Mouse (Mus musculus): Measurements from ENCODE around the gene Camk1d. TPM values are rescaled to one million over a fixed set of nuclear protein-coding genes. Genes with fewer than 3 reads are reported as not detected.

Gene Camk1d
- total RNA-seq, 1 experiment = 12.5 TPM

- TF ChIP-seq CHD2 (IDR thresholded peaks at IDR 0.05; ENCODE audit: low read depth, low read length) (no peak), ZNF384 (IDR thresholded peaks at IDR 0.05; ENCODE audit: low read depth, low read length) (no peak), ZC3H11A (IDR thresholded peaks at IDR 0.05; ENCODE audit: borderline replicate concordance, low read depth, low read length) (no peak), MAFK (IDR thresholded peaks at IDR 0.05; ENCODE audit: insufficient read depth, low read depth, low read length) (no peak), HCFC1 (IDR thresholded peaks at IDR 0.05; ENCODE audit: borderline replicate concordance, insufficient read depth, low read length) (no peak)
- H3K27ac ChIP-seq (ENCODE audit: insufficient read depth, low read depth, low read length, poor library complexity, severe bottlenecking) = no peak overlapping the region
- peaks cover 2% of the 10 kb centered on the region; the same call in 1 of the 2 replicates for H3K36me3 ChIP-seq (ENCODE audit: control insufficient read depth, insufficient read depth, low read length, poor library complexity, severe bottlenecking)
- H3K9me3 ChIP-seq (ENCODE audit: control insufficient read depth, insufficient read depth, low read depth, low read length) = no peaks in the 10 kb centered on the region
- no peak overlapping the region for H3K9ac ChIP-seq (ENCODE audit: insufficient read depth, low read depth, low read length, poor library complexity, severe bottlenecking)
- no peak for DNase-seq (ENCODE audit: low read depth, low spot score)
- peaks cover 0 to 5% of the 10 kb centered on the region in 2 experiments; a peak in 1 of 4 replicates for H3K4me1 ChIP-seq (ENCODE audit: control insufficient read depth in 2 of 2, insufficient read depth in 2 of 2, low read length in 2 of 2, poor library complexity in 1 of 2)
- no peak overlapping the region for H3K4me3 ChIP-seq (ENCODE audit: insufficient read depth in 1 of 2, low read depth in 1 of 2, low read length in 2 of 2, poor library complexity in 1 of 2, severe bottlenecking in 1 of 2)
- in situ Hi-C loops (cut with MboI; ENCODE audit: low sequenced_read_pairs in 2 of 2, unreplicated experiment in 2 of 2) = no loop called here
Measured at GRCm38 (mm10) chr2:5652071-5652470, 62.2 kb downstream of the Camk1d start.

DNA sequence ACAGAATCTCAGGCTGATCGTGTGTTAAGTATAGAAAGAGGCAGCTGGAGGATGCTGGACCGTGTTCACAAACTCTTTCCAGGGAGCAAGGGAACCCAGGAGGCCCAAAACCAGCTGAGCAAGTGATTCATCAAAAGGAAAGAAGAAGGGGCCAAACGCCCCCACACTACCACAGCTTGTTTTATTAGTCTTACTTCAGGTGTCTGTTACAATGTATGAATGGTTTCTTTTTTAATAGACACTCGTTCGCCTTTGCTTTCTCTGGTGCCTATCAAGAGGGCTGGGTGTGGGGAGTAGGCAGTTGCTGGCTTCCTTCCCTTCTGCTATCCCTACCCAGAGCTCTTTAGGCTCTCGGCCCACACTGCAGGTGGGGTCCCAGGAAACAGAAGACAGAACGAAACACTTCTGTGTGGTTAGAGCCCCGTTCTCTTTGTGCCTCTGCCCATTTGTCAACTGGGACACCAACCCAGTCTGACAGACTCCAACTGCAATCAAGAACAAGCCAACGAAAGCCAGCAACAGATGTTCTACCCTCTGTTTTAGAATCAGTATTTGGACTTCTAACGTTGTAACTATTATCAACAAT, 62.9 kb downstream of the Camk1d start:
- Histone ChIP-seq H3K9me3 (ENCODE audit: control insufficient read depth, insufficient read depth, low read depth, low read length) (no peaks in the 10 kb centered on the region), H3K4me1 (ENCODE audit: control insufficient read depth in 2 of 2, insufficient read depth in 2 of 2, low read length in 2 of 2, poor library complexity in 1 of 2) (peaks cover 0 to 5% of the 10 kb centered on the region in 2 experiments; a peak in 1 of 4 replicates), H3K27ac (ENCODE audit: insufficient read depth, low read depth, low read length, poor library complexity, severe bottlenecking) (no peak overlapping the region), H3K4me3 (ENCODE audit: insufficient read depth in 1 of 2, low read depth in 1 of 2, low read length in 2 of 2, poor library complexity in 1 of 2, severe bottlenecking in 1 of 2) (no peak overlapping the region), H3K36me3 (ENCODE audit: control insufficient read depth, insufficient read depth, low read length, poor library complexity, severe bottlenecking) (peaks cover 2% of the 10 kb centered on the region; the same call in 1 of the 2 replicates), H3K9ac (ENCODE audit: insufficient read depth, low read depth, low read length, poor library complexity, severe bottlenecking) (no peak overlapping the region)
- no peak for DNase-seq (ENCODE audit: low read depth, low spot score)
- TF ChIP-seq ZNF384 (IDR thresholded peaks at IDR 0.05; ENCODE audit: low read depth, low read length) (no peak), MAFK (IDR thresholded peaks at IDR 0.05; ENCODE audit: insufficient read depth, low read depth, low read length) (no peak), CHD2 (IDR thresholded peaks at IDR 0.05; ENCODE audit: low read depth, low read length) (no peak), HCFC1 (IDR thresholded peaks at IDR 0.05; ENCODE audit: borderline replicate concordance, insufficient read depth, low read length) (no peak)
- in situ Hi-C loops (cut with MboI; ENCODE audit: low sequenced_read_pairs in 2 of 2, unreplicated experiment in 2 of 2) = no loop called here

- in situ Hi-C loops (cut with MboI; ENCODE audit: low sequenced_read_pairs in 2 of 2, unreplicated experiment in 2 of 2) = no loop called here
- TF ChIP-seq HCFC1 (IDR thresholded peaks at IDR 0.05; ENCODE audit: borderline replicate concordance, insufficient read depth, low read length) (no peak), ZNF384 (IDR thresholded peaks at IDR 0.05; ENCODE audit: low read depth, low read length) (no peak), ZC3H11A (IDR thresholded peaks at IDR 0.05; ENCODE audit: borderline replicate concordance, low read depth, low read length) (no peak), MAFK (IDR thresholded peaks at IDR 0.05; ENCODE audit: insufficient read depth, low read depth, low read length) (no peak), CHD2 (IDR thresholded peaks at IDR 0.05; ENCODE audit: low read depth, low read length) (no peak)
- no peak overlapping the region for H3K9ac ChIP-seq (ENCODE audit: insufficient read depth, low read depth, low read length, poor library complexity, severe bottlenecking)
Measured at GRCm38 (mm10) chr2:5649226-5649625, 65.1 kb downstream of the Camk1d start.

DNA sequence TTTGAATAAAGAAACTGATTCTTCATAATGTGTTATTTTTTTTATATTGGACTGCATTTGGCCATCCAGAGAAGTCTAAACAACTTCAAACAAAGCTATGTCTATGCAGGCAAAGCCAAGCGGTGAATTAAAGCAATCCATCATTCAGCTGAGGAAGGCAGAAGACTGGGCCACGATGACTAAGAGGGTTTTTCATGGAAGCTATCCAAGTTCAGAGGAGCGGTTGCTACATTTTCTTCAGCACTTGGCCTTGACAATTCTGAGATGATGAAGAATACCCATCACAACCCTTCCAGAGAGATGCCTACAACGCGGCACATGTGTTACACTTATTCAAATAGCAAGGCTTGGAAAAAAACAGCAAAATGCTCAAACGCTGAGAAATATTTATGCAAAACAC, 65.6 kb downstream of the Camk1d start:
- in situ Hi-C loops (cut with MboI; ENCODE audit: low sequenced_read_pairs in 2 of 2, unreplicated experiment in 2 of 2) = no loop called here

More at GRCm38 (mm10) chr2:5649226-5649625, 65.1 kb downstream of the Camk1d start:
- no peak overlapping the region for H3K4me3 ChIP-seq (ENCODE audit: insufficient read depth in 1 of 2, low read depth in 1 of 2, low read length in 2 of 2, poor library complexity in 1 of 2, severe bottlenecking in 1 of 2)
- peaks cover 6% of the 10 kb centered on the region; the same call in 1 of the 2 replicates for H3K36me3 ChIP-seq (ENCODE audit: control insufficient read depth, insufficient read depth, low read length, poor library complexity, severe bottlenecking)
- no peak overlapping the region for H3K27ac ChIP-seq (ENCODE audit: insufficient read depth, low read depth, low read length, poor library complexity, severe bottlenecking)
- no peak for DNase-seq (ENCODE audit: low read depth, low spot score)
- peaks cover 0 to 2% of the 10 kb centered on the region in 2 experiments; a peak in 1 of 4 replicates for H3K4me1 ChIP-seq (ENCODE audit: control insufficient read depth in 2 of 2, insufficient read depth in 2 of 2, low read length in 2 of 2, poor library complexity in 1 of 2)
- no peaks in the 10 kb centered on the region for H3K9me3 ChIP-seq (ENCODE audit: control insufficient read depth, insufficient read depth, low read depth, low read length)

More for the DNA sequence above, 65.6 kb downstream of the Camk1d start:
- H3K4me3 ChIP-seq (ENCODE audit: insufficient read depth in 1 of 2, low read depth in 1 of 2, low read length in 2 of 2, poor library complexity in 1 of 2, severe bottlenecking in 1 of 2) = no peak overlapping the region
- H3K36me3 ChIP-seq (ENCODE audit: control insufficient read depth, insufficient read depth, low read length, poor library complexity, severe bottlenecking) = peaks cover 8% of the 10 kb centered on the region; the same call in 1 of the 2 replicates
- no peak overlapping the region for H3K27ac ChIP-seq (ENCODE audit: insufficient read depth, low read depth, low read length, poor library complexity, severe bottlenecking)
- peaks cover 0 to 2% of the 10 kb centered on the region in 2 experiments; a peak in 1 of 4 replicates for H3K4me1 ChIP-seq (ENCODE audit: control insufficient read depth in 2 of 2, insufficient read depth in 2 of 2, low read length in 2 of 2, poor library complexity in 1 of 2)
- no peak for DNase-seq (ENCODE audit: low read depth, low spot score)
- TF ChIP-seq ZNF384 (IDR thresholded peaks at IDR 0.05; ENCODE audit: low read depth, low read length) (no peak), CHD2 (IDR thresholded peaks at IDR 0.05; ENCODE audit: low read depth, low read length) (no peak), HCFC1 (IDR thresholded peaks at IDR 0.05; ENCODE audit: borderline replicate concordance, insufficient read depth, low read length) (no peak), ZC3H11A (IDR thresholded peaks at IDR 0.05; ENCODE audit: borderline replicate concordance, low read depth, low read length) (no peak), MAFK (IDR thresholded peaks at IDR 0.05; ENCODE audit: insufficient read depth, low read depth, low read length) (no peak)
- no peaks in the 10 kb centered on the region for H3K9me3 ChIP-seq (ENCODE audit: control insufficient read depth, insufficient read depth, low read depth, low read length)
- no peak overlapping the region for H3K9ac ChIP-seq (ENCODE audit: insufficient read depth, low read depth, low read length, poor library complexity, severe bottlenecking)
